ENCODE assay signal across 9 mouse cellular contexts in genomic region chr19:6922901-6923735, GRCm38 (mm10). TPM values are rescaled to one million over a fixed set of nuclear protein-coding genes. Genes with fewer than 3 reads are reported as not detected.
A peak's percentile ranks its signal among the peaks of the same experiment; 100 is the strongest.
DNase-seq lines count a peak whose midpoint lies in the region; ATAC-seq and TF ChIP-seq lines count a peak whose summit lies in the region.
"Had no signal": no experiment of that assay in that cellular context is flagged by ENCODE, and none has a peak within 500 bp of the region (broad histone marks: within the 10 kb centered on the region; RNA-seq: fewer than 3 reads in every experiment).

No protein-coding gene starts in this region.

- no peak for DNase-seq in heart, postnatal 10 days
- DNase-seq in CH12.LX (ENCODE audit: extremely low read depth) (peak; percentile 21), adipocyte (ENCODE audit: low spot score) (no peak)
- peak; percentile 72 for DNase-seq in brain, adult 2 months (ENCODE audit: low read depth, low spot score)
- no peak for DNase-seq in thymus, postnatal 10 days (ENCODE audit: low spot score in 2 of 2)

- 0 out of 2 replicates have a peak, but pooled peaks have one; percentile 3 for TF ChIP-seq EP300 in CH12.LX (IDR thresholded peaks at IDR 0.05; ENCODE audit: low read length)

- 0 out of 2 replicates have a peak, but pooled peaks cover 7% of the 10 kb centered on the region for H3K36me3 ChIP-seq in heart, embryonic 15.5 days
- H3K36me3 ChIP-seq in CH12.LX (replicated peaks in 1 of 2; ENCODE audit: control insufficient read depth in 1 of 2, insufficient read depth in 1 of 2, low read length in 1 of 2) = peaks cover 0 to 21% of the 10 kb centered on the region in 2 experiments
- H3K36me3 ChIP-seq in liver, embryonic 12.5 days = peaks cover 12% of the 10 kb centered on the region

- no peak for TF ChIP-seq POLR2A in CH12.LX (IDR thresholded peaks at IDR 0.05; ENCODE audit: low read depth, low read length)

- no peaks in the 10 kb centered on the region for H3K9me3 ChIP-seq in heart, embryonic 15.5 days (replicated peaks)
- no peaks in the 10 kb centered on the region for H3K9me3 ChIP-seq in CH12.LX (replicated peaks; ENCODE audit: low read length)
- H3K9me3 ChIP-seq in liver, embryonic 12.5 days (replicated peaks) = no peaks in the 10 kb centered on the region

- peaks cover 59% of the 10 kb centered on the region for H3K4me1 ChIP-seq in heart, embryonic 15.5 days (replicated peaks)
- peaks cover 11 to 32% of the 10 kb centered on the region in 2 experiments for H3K4me1 ChIP-seq in CH12.LX (ENCODE audit: control insufficient read depth in 1 of 2, insufficient read depth in 2 of 2)
- peaks cover 71% of the 10 kb centered on the region for H3K4me1 ChIP-seq in liver, embryonic 12.5 days

- H3K27me3 ChIP-seq in heart, embryonic 15.5 days = peaks cover 44% of the 10 kb centered on the region
- H3K27me3 ChIP-seq in CH12.LX (replicated peaks) = peaks cover 3% of the 10 kb centered on the region
- peaks cover 54% of the 10 kb centered on the region for H3K27me3 ChIP-seq in liver, embryonic 12.5 days (replicated peaks)
- H3K27me3 ChIP-seq: Patski had no signal

- 0 out of 2 replicates have a peak, but pooled peaks cover 3% of the 10 kb centered on the region for H3K79me2 ChIP-seq in CH12.LX (replicated peaks; ENCODE audit: control insufficient read depth, extremely low read depth, insufficient read depth, poor library complexity, severe bottlenecking)

- no peak for TF ChIP-seq RAD21 in CH12.LX (IDR thresholded peaks at IDR 0.05; ENCODE audit: low read depth, low read length)

- peak overlapping the region; percentile 90 for H3K27ac ChIP-seq in heart, embryonic 15.5 days
- H3K27ac ChIP-seq in CH12.LX (ENCODE audit: insufficient read depth, low read depth) = no peak overlapping the region
- no peak overlapping the region for H3K27ac ChIP-seq in liver, embryonic 12.5 days

- peak overlapping the region; percentile 85 for H3K4me2 ChIP-seq in heart, embryonic 15.5 days
- H3K4me2 ChIP-seq in CH12.LX (ENCODE audit: insufficient read depth, low read depth, poor library complexity, severe bottlenecking) = peak overlapping the region; percentile 92
- H3K4me2 ChIP-seq in liver, embryonic 12.5 days = peak overlapping the region; percentile 100

- H3K9ac ChIP-seq in heart, embryonic 15.5 days = peak overlapping the region; percentile 55
- peak overlapping the region; percentile 60; the same call in 1 of the 2 replicates for H3K9ac ChIP-seq in CH12.LX (ENCODE audit: insufficient read depth, low read depth)
- peak overlapping the region; percentile 66 for H3K9ac ChIP-seq in liver, embryonic 12.5 days

- no peak for TF ChIP-seq CTCF in CH12.LX (conservative IDR thresholded peaks at IDR 0.05 in 1 of 2, IDR thresholded peaks at IDR 0.05 in 1 of 2; ENCODE audit: low read depth in 2 of 2, low read length in 2 of 2)

- WGBS in heart, embryonic 15.5 days = 66% methylated on average over 6 of the region's 6 CpGs
- WGBS in liver, embryonic 12.5 days (ENCODE audit: insufficient replicate concordance) = 55% methylated on average over 6 of the region's 6 CpGs

- ATAC-seq in heart, embryonic 15.5 days (replicated peaks; ENCODE audit: insufficient number of reproducible peaks, insufficient read depth, low FRiP score, low read depth) = no peak
- ATAC-seq in liver, embryonic 12.5 days = no peak
- no peak for ATAC-seq in inflammation-experienced regulatory T-cells, adult 6 months

- intact Hi-C loops in heart, postnatal 10 days (cut with DNase I) = loop anchor here (2.0 kb wide), 1 partner anchor 18 kb away; the partner anchor contains the start of gene Bad

- in situ Hi-C loops in CH12.LX (cut with MboI; ENCODE audit: low pct_ligation_motif_present, low pct_unique_long_range_greater_than_20kb, low sequenced_read_pairs) = loop anchor here (5.0 kb wide), 1 partner anchor 51 kb away; no protein-coding TSS in a partner anchor

- dilution Hi-C loops in CH12.LX (cut with MboI; ENCODE audit: extremely low pct_ligation_motif_present, extremely low pct_unique_long_range_greater_than_20kb, low sequenced_read_pairs) = no loop called here

- peak overlapping the region; percentile 80 for H3K4me3 ChIP-seq in heart, embryonic 15.5 days
- peak overlapping the region in 2 of 3 experiments; percentile 3 to 74 for H3K4me3 ChIP-seq in CH12.LX (replicated peaks in 1 of 3; ENCODE audit: low read depth in 2 of 3, low read length in 2 of 3, poor library complexity in 1 of 3)
- no peak overlapping the region; the same call in 1 of the 2 replicates for H3K4me3 ChIP-seq in liver, embryonic 12.5 days

TF ChIP-seq in CH12.LX, 34 proteins besides CTCF, POLR2A, EP300 and RAD21:
- TF ChIP-seq MXI1 (IDR thresholded peaks at IDR 0.05; ENCODE audit: low read depth, low read length) (no peak), CHD1 (IDR thresholded peaks at IDR 0.05; ENCODE audit: low read depth, low read length) (no peak), MEF2A (IDR thresholded peaks at IDR 0.05; ENCODE audit: borderline replicate concordance, low read depth, low read length) (no peak), TCF12 (IDR thresholded peaks at IDR 0.05; ENCODE audit: low read depth, low read length) (no peak)

RNA-seq across cellular contexts. Expression of gene Esrra, which starts 1.5 kb away (rescaled TPM):
- 36.9 and 39.3 TPM in 2 replicates for polyA plus RNA-seq in heart, embryonic 15.5 days (2015; fragmentation: Nextera tagmentation; extraction: Ambion mirVana)
- total RNA-seq in heart, postnatal 10 days (2021) = 100 to 1,000 TPM; 122 to 125 TPM
- total RNA-seq in CH12.LX (2012; rRNA removed) = 23.5 and 28.7 TPM in 2 replicates
- total RNA-seq in CH12.LX (2014; rRNA removed) = 13.4 and 13.6 TPM in 2 replicates
- polyA plus RNA-seq in CH12.LX (2012; ENCODE audit: insufficient read length, low read depth) = 15.6 and 17.7 TPM in 2 replicates
- 6.5 and 6.8 TPM in 2 replicates for polyA plus RNA-seq in liver, embryonic 12.5 days (2016; fragmentation: Nextera tagmentation; extraction: Ambion mirVana)
- 1 to 10 TPM; 2.3 to 4.4 (median 4.2) TPM for polyA plus RNA-seq in inflammation-experienced regulatory T-cells, adult 6 months (2017; shearing (Covaris generic))

RNA-seq across cellular contexts. Expression of gene Catsperz, which starts 2.1 kb away (rescaled TPM):
- 1.9 and 3.4 TPM in 2 replicates for polyA plus RNA-seq in heart, embryonic 15.5 days (2015; fragmentation: Nextera tagmentation; extraction: Ambion mirVana)
- total RNA-seq in heart, postnatal 10 days (2021) = not detected
- total RNA-seq in CH12.LX (2012; rRNA removed) (not detected in 2 replicates), CH12.LX (2014; rRNA removed) (not detected in 2 replicates)
- 1.2 TPM in 1 of 2 replicates, not detected in the other for polyA plus RNA-seq in CH12.LX (2012; ENCODE audit: insufficient read length, low read depth)
- 0.80 and 0.93 TPM in 2 replicates for polyA plus RNA-seq in liver, embryonic 12.5 days (2016; fragmentation: Nextera tagmentation; extraction: Ambion mirVana)
- under 1 TPM in 1 of 3 experiments, not detected in 2; 0.59 TPM for polyA plus RNA-seq in inflammation-experienced regulatory T-cells, adult 6 months (2017; shearing (Covaris generic))

RNA-seq across cellular contexts. Expression of gene Kcnk4, which starts 11.2 kb away (rescaled TPM):
- 0.14 and 1.1 TPM in 2 replicates for polyA plus RNA-seq in heart, embryonic 15.5 days (2015; fragmentation: Nextera tagmentation; extraction: Ambion mirVana)
- under 1 TPM in 1 of 2 experiments, not detected in 1; 0.27 TPM for total RNA-seq in heart, postnatal 10 days (2021)
- total RNA-seq in CH12.LX (2012; rRNA removed) = 0.21 TPM in 1 of 2 replicates, not detected in the other
- not detected in 2 replicates for total RNA-seq in CH12.LX (2014; rRNA removed)
- 0.80 TPM in 1 of 2 replicates, not detected in the other for polyA plus RNA-seq in CH12.LX (2012; ENCODE audit: insufficient read length, low read depth)
- polyA plus RNA-seq in liver, embryonic 12.5 days (2016; fragmentation: Nextera tagmentation; extraction: Ambion mirVana) = 0.05 TPM in 1 of 2 replicates, not detected in the other
- not detected for polyA plus RNA-seq in inflammation-experienced regulatory T-cells, adult 6 months (2017; shearing (Covaris generic))

RNA-seq across cellular contexts. Expression of gene Prdx5, which starts 13.2 kb away (rescaled TPM):
- polyA plus RNA-seq in heart, embryonic 15.5 days (2015; fragmentation: Nextera tagmentation; extraction: Ambion mirVana) = 302 and 344 TPM in 2 replicates
- total RNA-seq in heart, postnatal 10 days (2021) = 100 to 1,000 TPM; 455 to 461 TPM
- 72.6 and 74.8 TPM in 2 replicates for total RNA-seq in CH12.LX (2012; rRNA removed)
- total RNA-seq in CH12.LX (2014; rRNA removed) = 77.2 and 83.5 TPM in 2 replicates
- polyA plus RNA-seq in CH12.LX (2012; ENCODE audit: insufficient read length, low read depth) = 137 TPM in 2 replicates
- polyA plus RNA-seq in liver, embryonic 12.5 days (2016; fragmentation: Nextera tagmentation; extraction: Ambion mirVana) = 94.2 and 101 TPM in 2 replicates
- 100 to 1,000 TPM; 209 to 245 (median 241) TPM for polyA plus RNA-seq in inflammation-experienced regulatory T-cells, adult 6 months (2017; shearing (Covaris generic))

RNA-seq across cellular contexts. Expression of gene Trmt112, which starts 13.6 kb away (rescaled TPM):
- 72.8 and 80.1 TPM in 2 replicates for polyA plus RNA-seq in heart, embryonic 15.5 days (2015; fragmentation: Nextera tagmentation; extraction: Ambion mirVana)
- 10 to 100 TPM; 26.2 to 34.2 TPM for total RNA-seq in heart, postnatal 10 days (2021)
- total RNA-seq in CH12.LX (2012; rRNA removed) = 191 and 198 TPM in 2 replicates
- total RNA-seq in CH12.LX (2014; rRNA removed) = 89.5 and 97.9 TPM in 2 replicates
- 158 and 212 TPM in 2 replicates for polyA plus RNA-seq in CH12.LX (2012; ENCODE audit: insufficient read length, low read depth)
- 115 TPM in 2 replicates for polyA plus RNA-seq in liver, embryonic 12.5 days (2016; fragmentation: Nextera tagmentation; extraction: Ambion mirVana)
- 100 to 1,000 TPM; 143 to 219 (median 200) TPM for polyA plus RNA-seq in inflammation-experienced regulatory T-cells, adult 6 months (2017; shearing (Covaris generic))

Comparison
In these comparisons a context has a peak if more than half of its experiments do, and no peak if none do; other contexts are left out.
1. DNase-seq: peak in CH12.LX (single experiment) and brain, adult 2 months (single experiment); none in heart, postnatal 10 days (0 of 2), adipocyte (single experiment) and thymus, postnatal 10 days (0 of 2).
2. Peak in every context shown above with its lines, with median percentiles within 50 percentile points of each other: H3K4me2 ChIP-seq and H3K9ac ChIP-seq.